Mouse (Mus musculus) thymus, postnatal 4 days (tissue): ENCODE measurements around the gene Creb3.
A peak's percentile ranks its signal among the peaks of the same experiment; 100 is the strongest.
"Not testable (repeated sequence)": the region's sequence is repeated elsewhere in the genome, so short reads cannot be mapped to it uniquely, and the experiment has no call there.

ENCODE experiments used
- DNase-seq: peaks from one replicate; pipeline ENCODE4 v3.0.0; 2021

The Creb3 gene

GRCm38 (mm10) chr4:43561997-43562768 is at the start of gene Creb3, which contains the start of gene Tln1:
Gene Creb3 (plus strand): TSS chr4:43562332.
Gene Tln1 (minus strand): TSS chr4:43562691.
- peak; percentile 94 for DNase-seq

GRCm38 (mm10) chr4:43512653-43513052 is 49.5 kb upstream of the Creb3 start:
- DNase-seq: no peak

- DNase-seq: no peak
Measured at GRCm38 (mm10) chr4:43513300-43513699, 48.8 kb upstream of the Creb3 start.

- no peak for DNase-seq
Measured at GRCm38 (mm10) chr4:43513791-43514190, 48.3 kb upstream of the Creb3 start.

GRCm38 (mm10) chr4:43515764-43516708 is 46.1 kb upstream of the Creb3 start:
- DNase-seq: no peak

GRCm38 (mm10) chr4:43519551-43519950 is 42.6 kb upstream of the Creb3 start:
- no peak for DNase-seq

GRCm38 (mm10) chr4:43519956-43520355 is 42.2 kb upstream of the Creb3 start:
- DNase-seq: peak; percentile 90

GRCm38 (mm10) chr4:43527880-43528279 is 34.3 kb upstream of the Creb3 start:
- DNase-seq: peak; percentile 58

- peak; percentile 62 for DNase-seq
Measured at GRCm38 (mm10) chr4:43528487-43528886, 33.6 kb upstream of the Creb3 start.

GRCm38 (mm10) chr4:43530081-43530501 is 32.0 kb upstream of the Creb3 start:
- DNase-seq: no peak

- peak; percentile 92 for DNase-seq
Measured at GRCm38 (mm10) chr4:43530581-43530980, 31.6 kb upstream of the Creb3 start.

GRCm38 (mm10) chr4:43533270-43533669 is 28.9 kb upstream of the Creb3 start:
- no peak for DNase-seq

GRCm38 (mm10) chr4:43535628-43536027 is 26.5 kb upstream of the Creb3 start:
- DNase-seq: no peak

- no peak for DNase-seq
Measured at GRCm38 (mm10) chr4:43536031-43536430, 26.1 kb upstream of the Creb3 start.

GRCm38 (mm10) chr4:43542044-43542443 is 20.1 kb upstream of the Creb3 start:
- no peak for DNase-seq

- DNase-seq: no peak
Measured at GRCm38 (mm10) chr4:43546375-43547047, 15.6 kb upstream of the Creb3 start.

GRCm38 (mm10) chr4:43547160-43547559 is 15.0 kb upstream of the Creb3 start:
- no peak for DNase-seq

GRCm38 (mm10) chr4:43549055-43549454 is 13.1 kb upstream of the Creb3 start:
- no peak for DNase-seq

GRCm38 (mm10) chr4:43551854-43552253 is 10.3 kb upstream of the Creb3 start:
- not testable (repeated sequence) for DNase-seq

- no peak for DNase-seq
Measured at GRCm38 (mm10) chr4:43552437-43552836, 9.7 kb upstream of the Creb3 start.

- no peak for DNase-seq
Measured at GRCm38 (mm10) chr4:43553891-43554290, 8.2 kb upstream of the Creb3 start.

GRCm38 (mm10) chr4:43555926-43556325 is 6.2 kb upstream of the Creb3 start:
- no peak for DNase-seq

GRCm38 (mm10) chr4:43558028-43558630 is 4.0 kb upstream of the Creb3 start:
- DNase-seq: no peak
